Mouse (Mus musculus): ENCODE results near the gene Nr4a3.

Nr4a3 gene

GRCm38 (mm10) chr4:48105387-48105786 lies 60.4 kb downstream of the Nr4a3 start:
- in situ Hi-C loops (cut with MboI, MseI): no loop called here

- in situ Hi-C loops (cut with MboI, MseI): no loop called here
These were observed 62.1 kb downstream of the Nr4a3 start for GRCm38 (mm10) chr4:48107086-48107485.

- in situ Hi-C loops (cut with MboI, MseI): no loop called here
These were observed 63.6 kb downstream of the Nr4a3 start for GRCm38 (mm10) chr4:48108591-48108990.

GRCm38 (mm10) chr4:48110331-48110730 lies 65.4 kb downstream of the Nr4a3 start:
- in situ Hi-C loops (cut with MboI, MseI): no loop called here

GRCm38 (mm10) chr4:48116191-48116590 lies 71.2 kb downstream of the Nr4a3 start:
- in situ Hi-C loops (cut with MboI, MseI): no loop called here

- in situ Hi-C loops (cut with MboI, MseI): no loop called here
These were observed 79.4 kb downstream of the Nr4a3 start for GRCm38 (mm10) chr4:48124416-48124772.

- in situ Hi-C loops (cut with MboI, MseI): no loop called here
These were observed 80.0 kb downstream of the Nr4a3 start, which contains the start of gene Stx17 for GRCm38 (mm10) chr4:48124773-48125469. Stx17 (plus strand) TSS chr4:48124915.

- in situ Hi-C loops (cut with MboI, MseI): no loop called here
These were observed 85.4 kb downstream of the Nr4a3 start for GRCm38 (mm10) chr4:48130314-48130713.

GRCm38 (mm10) chr4:48131606-48132005 lies 86.7 kb downstream of the Nr4a3 start:
- in situ Hi-C loops (cut with MboI, MseI): no loop called here

GRCm38 (mm10) chr4:48132721-48133120 lies 87.8 kb downstream of the Nr4a3 start:
- in situ Hi-C loops (cut with MboI, MseI): no loop called here

All from T-helper 1 cell (primary cell).